ENCODE assay signal across 22 mouse cellular contexts in the genomic region with DNA sequence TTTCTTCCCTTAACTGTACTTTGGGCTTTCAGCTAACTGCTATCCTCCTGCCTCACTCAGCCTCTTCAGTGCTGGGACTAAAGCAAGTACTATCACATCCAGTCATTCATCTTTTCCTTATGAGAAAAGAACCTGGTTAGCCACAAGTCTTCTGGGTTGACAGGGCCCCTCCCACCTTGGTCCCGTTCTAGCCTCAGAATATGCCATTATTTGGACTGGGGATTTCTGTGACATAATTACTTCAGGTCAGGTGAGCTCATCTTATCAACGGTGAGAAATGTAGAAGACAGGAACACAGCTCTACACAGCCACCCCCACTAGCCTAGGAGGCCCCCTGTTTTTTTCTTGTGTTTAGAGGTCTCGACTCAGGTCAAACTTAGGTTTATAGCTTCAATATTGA.
A peak's percentile ranks its signal among the peaks of the same experiment; 100 is the strongest.
DNase-seq lines count a peak whose midpoint lies in the region; TF ChIP-seq lines count a peak whose summit lies in the region.
"Had no signal": no experiment of that assay in that cellular context is flagged by ENCODE, and none has a peak within 500 bp of the region (broad histone marks: within the 10 kb centered on the region; RNA-seq: fewer than 3 reads in every experiment).

No protein-coding gene starts in this region.

- peaks cover 99% of the 10 kb centered on the region for H3K79me2 ChIP-seq in CH12.LX (replicated peaks; ENCODE audit: control insufficient read depth, extremely low read depth, insufficient read depth, poor library complexity, severe bottlenecking)

- no peak for TF ChIP-seq POLR2A in CH12.LX (IDR thresholded peaks at IDR 0.05; ENCODE audit: low read depth, low read length)
- TF ChIP-seq POLR2A in ES-Bruce4 (IDR thresholded peaks at IDR 0.05; ENCODE audit: insufficient read depth, low read length): no peak
- no peak for TF ChIP-seq POLR2A in cerebellum, adult 2 months (IDR thresholded peaks at IDR 0.05; ENCODE audit: borderline replicate concordance, insufficient read depth, low read length)

- peaks cover 3% of the 10 kb centered on the region for H3K9me3 ChIP-seq in CH12.LX (replicated peaks; ENCODE audit: low read length)
- no peaks in the 10 kb centered on the region for H3K9me3 ChIP-seq in ES-Bruce4 (replicated peaks; ENCODE audit: control insufficient read depth, insufficient read depth, low read length, poor library complexity, severe bottlenecking)
- no peaks in the 10 kb centered on the region for H3K9me3 ChIP-seq in ES-E14 (ENCODE audit: control insufficient read depth, insufficient read depth, low read depth, low read length)
- H3K9me3 ChIP-seq: G1E had no signal

- TF ChIP-seq EP300 in CH12.LX (IDR thresholded peaks at IDR 0.05; ENCODE audit: low read length): peak; percentile 10; the same call in 1 of the 2 replicates
- TF ChIP-seq EP300 in ES-Bruce4 (IDR thresholded peaks at IDR 0.05; ENCODE audit: insufficient read depth, low read depth, low read length): no peak

- H3K4me1 ChIP-seq in CH12.LX (ENCODE audit: control insufficient read depth in 1 of 2, insufficient read depth in 2 of 2) (peaks cover 40 to 90% of the 10 kb centered on the region in 2 experiments), ES-Bruce4 (ENCODE audit: control insufficient read depth, insufficient read depth, low read length) (peaks cover 9% of the 10 kb centered on the region), ES-E14 (ENCODE audit: control insufficient read depth in 2 of 2, insufficient read depth in 2 of 2, low read length in 2 of 2, poor library complexity in 1 of 2) (peaks cover 28 to 39% of the 10 kb centered on the region in 2 experiments)
- H3K4me1 ChIP-seq in cerebellum, adult 2 months (ENCODE audit: control insufficient read depth, insufficient read depth, low read length): no peaks in the 10 kb centered on the region; the same call in 1 of the 2 replicates

- H3K4me3 ChIP-seq in CH12.LX (replicated peaks in 1 of 3; ENCODE audit: low read depth in 2 of 3, low read length in 2 of 3, poor library complexity in 1 of 3): no peak overlapping the region
- no peak overlapping the region for H3K4me3 ChIP-seq in ES-Bruce4 (ENCODE audit: low read depth, low read length)
- no peak overlapping the region for H3K4me3 ChIP-seq in ES-E14 (ENCODE audit: insufficient read depth in 1 of 2, low read depth in 1 of 2, low read length in 2 of 2, poor library complexity in 1 of 2, severe bottlenecking in 1 of 2)
- no peak overlapping the region for H3K4me3 ChIP-seq in cerebellum, adult 2 months (replicated peaks; ENCODE audit: insufficient read depth, low read depth, low read length)

- H3K27me3 ChIP-seq in CH12.LX (replicated peaks): no peaks in the 10 kb centered on the region
- no peaks in the 10 kb centered on the region for H3K27me3 ChIP-seq in ES-Bruce4 (ENCODE audit: control insufficient read depth, insufficient read depth, low read length, poor library complexity, severe bottlenecking)
- H3K27me3 ChIP-seq in cerebellum, adult 2 months (ENCODE audit: control insufficient read depth, insufficient read depth, low read length): no peaks in the 10 kb centered on the region; the same call in 1 of the 2 replicates
- H3K27me3 ChIP-seq: Patski had no signal

- no peak for TF ChIP-seq RAD21 in CH12.LX (IDR thresholded peaks at IDR 0.05; ENCODE audit: low read depth, low read length)

- H3K27ac ChIP-seq in CH12.LX (ENCODE audit: insufficient read depth, low read depth) (no peak overlapping the region), ES-Bruce4 (ENCODE audit: insufficient read depth, low read length) (0 out of 2 replicates have a peak overlapping the region, but pooled peaks have one; percentile 28), ES-E14 (ENCODE audit: insufficient read depth, low read depth, low read length, poor library complexity, severe bottlenecking) (peak overlapping the region; percentile 28; the same call in 1 of the 2 replicates)
- H3K27ac ChIP-seq in cerebellum, adult 2 months (ENCODE audit: insufficient read depth, low read length): no peak overlapping the region

- H3K9ac ChIP-seq in CH12.LX (ENCODE audit: insufficient read depth, low read depth) (no peak overlapping the region), ES-Bruce4 (ENCODE audit: low read depth, poor library complexity, severe bottlenecking) (no peak overlapping the region), ES-E14 (ENCODE audit: insufficient read depth, low read depth, low read length, poor library complexity, severe bottlenecking) (no peak overlapping the region)

- no peak for TF ChIP-seq CTCF in CH12.LX (conservative IDR thresholded peaks at IDR 0.05 in 1 of 2, IDR thresholded peaks at IDR 0.05 in 1 of 2; ENCODE audit: low read depth in 2 of 2, low read length in 2 of 2)
- no peak for TF ChIP-seq CTCF in ES-Bruce4 (IDR thresholded peaks at IDR 0.05; ENCODE audit: low read depth, low read length)
- no peak for TF ChIP-seq CTCF in cerebellum, adult 2 months (IDR thresholded peaks at IDR 0.05; ENCODE audit: borderline replicate concordance, insufficient read depth, low read depth, low read length)

- dilution Hi-C loops in CH12.LX (cut with MboI; ENCODE audit: extremely low pct_ligation_motif_present, extremely low pct_unique_long_range_greater_than_20kb, low sequenced_read_pairs): no loop called here

- WGBS in cerebellum, adult 2 months: 88% methylated on average over 3 of the region's 3 CpGs

- no peak overlapping the region for H3K4me2 ChIP-seq in CH12.LX (ENCODE audit: insufficient read depth, low read depth, poor library complexity, severe bottlenecking)

- H3K36me3 ChIP-seq in CH12.LX (replicated peaks in 1 of 2; ENCODE audit: control insufficient read depth in 1 of 2, insufficient read depth in 1 of 2, low read length in 1 of 2): peaks cover 25 to 91% of the 10 kb centered on the region in 2 experiments
- H3K36me3 ChIP-seq in ES-Bruce4 (ENCODE audit: control insufficient read depth, insufficient read depth, low read length, poor library complexity, severe bottlenecking): no peaks in the 10 kb centered on the region
- no peaks in the 10 kb centered on the region for H3K36me3 ChIP-seq in ES-E14 (ENCODE audit: control insufficient read depth, insufficient read depth, low read length, poor library complexity, severe bottlenecking)

- in situ Hi-C loops in CH12.LX (cut with MboI; ENCODE audit: low pct_ligation_motif_present, low pct_unique_long_range_greater_than_20kb, low sequenced_read_pairs): no loop called here
- in situ Hi-C loops in ES-E14 (cut with MboI; ENCODE audit: low sequenced_read_pairs in 2 of 2, unreplicated experiment in 2 of 2): no loop called here

- peak; percentile 2 for DNase-seq in thymus, postnatal 4 days
- no peak for DNase-seq in thymus, postnatal 0 days (ENCODE audit: low spot score)
- DNase-seq in CH12.LX (ENCODE audit: extremely low read depth) (peak; percentile 51), ES-E14 (ENCODE audit: low read depth, low spot score) (no peak)
- no peak for DNase-seq in gastrocnemius, adult 18-20 months (ENCODE audit: low spot score)
- DNase-seq in layer of hippocampus, postnatal 14 days (ENCODE audit: low spot score in 2 of 2): no peak
- DNase-seq in cerebellum, adult 2 months: no peak
- DNase-seq: adrenal gland, adult 2 months; adrenal gland, adult 8-10 months; adrenal gland, postnatal 10 days; adrenal gland, postnatal 14 days; adrenal gland, postnatal 25 days; adrenal gland, postnatal 36 days; B cell, adult 2 months; cerebellum, adult 11 months; cerebellum, adult 11-12 months; cerebellum, adult 18-20 months; cerebellum, adult 8-10 months; cerebellum, adult 9-10 months had no signal

TF ChIP-seq in CH12.LX, 34 proteins besides CTCF, POLR2A, EP300 and RAD21 (continues in another document):
- TF ChIP-seq RCOR1 (conservative IDR thresholded peaks at IDR 0.05; ENCODE audit: low read depth, low read length) (no peak), TBP (conservative IDR thresholded peaks at IDR 0.05; ENCODE audit: low read depth, low read length) (no peak), ZMIZ1 (IDR thresholded peaks at IDR 0.05; ENCODE audit: low read depth, low read length) (no peak), SMC3 (IDR thresholded peaks at IDR 0.05; ENCODE audit: low read depth, low read length) (no peak), ZC3H11A (IDR thresholded peaks at IDR 0.05; ENCODE audit: low read depth, low read length) (no peak), MAX (IDR thresholded peaks at IDR 0.05; ENCODE audit: low read length) (no peak), MEF2A (IDR thresholded peaks at IDR 0.05; ENCODE audit: borderline replicate concordance, low read depth, low read length) (no peak), E2F4 (IDR thresholded peaks at IDR 0.05; ENCODE audit: insufficient replicate concordance, low read depth, low read length) (no peak), GABPA (IDR thresholded peaks at IDR 0.05; ENCODE audit: insufficient replicate concordance, low read depth, low read length) (no peak), JUND (conservative IDR thresholded peaks at IDR 0.05; ENCODE audit: low read depth, low read length) (no peak), ELF1 (IDR thresholded peaks at IDR 0.05; ENCODE audit: low read depth, low read length) (no peak), IRF4 (IDR thresholded peaks at IDR 0.05; ENCODE audit: low read depth, low read length) (no peak), PAX5 (IDR thresholded peaks at IDR 0.05; ENCODE audit: low read length) (no peak), CHD1 (IDR thresholded peaks at IDR 0.05; ENCODE audit: low read depth, low read length) (no peak)

TF ChIP-seq in ES-E14, 5 proteins besides CTCF, POLR2A, EP300 and RAD21:
- no peak for TF ChIP-seq HCFC1 (IDR thresholded peaks at IDR 0.05; ENCODE audit: borderline replicate concordance, insufficient read depth, low read length)
- no peak for TF ChIP-seq CHD2 (IDR thresholded peaks at IDR 0.05; ENCODE audit: low read depth, low read length)
- no peak for TF ChIP-seq MAFK (IDR thresholded peaks at IDR 0.05; ENCODE audit: insufficient read depth, low read depth, low read length)
- TF ChIP-seq ZC3H11A (IDR thresholded peaks at IDR 0.05; ENCODE audit: borderline replicate concordance, low read depth, low read length): no peak
- no peak for TF ChIP-seq ZNF384 (IDR thresholded peaks at IDR 0.05; ENCODE audit: low read depth, low read length)

Comparison
In these comparisons a context has a peak if more than half of its experiments do, and no peak if none do; other contexts are left out.
1. DNase-seq: peak in thymus, postnatal 4 days (single experiment) and CH12.LX (single experiment); none in thymus, postnatal 0 days (single experiment), ES-E14 (single experiment), gastrocnemius, adult 18-20 months (single experiment), layer of hippocampus, postnatal 14 days (0 of 2) and cerebellum, adult 2 months (0 of 2).
2. H3K27ac ChIP-seq: peak in ES-Bruce4 (single experiment) and ES-E14 (single experiment); none in CH12.LX (single experiment) and cerebellum, adult 2 months (single experiment).